Mouse (Mus musculus): ENCODE data around the gene Stx8. TPM values are rescaled to one million over a fixed set of nuclear protein-coding genes. Genes with fewer than 3 reads are reported as not detected.

Gene Stx8
- polyA plus RNA-seq, 2 experiments: 23.3 to 65.3 TPM

GRCm38 (mm10) chr11:68250106-68250505, 284.1 kb downstream of the Stx8 start:
- H3K9me3 ChIP-seq (ENCODE audit: control insufficient read depth, low read length): no peaks in the 10 kb centered on the region
- no peak overlapping the region for H3K27ac ChIP-seq (replicated peaks; ENCODE audit: low read depth, low read length)
- no peaks in the 10 kb centered on the region for H3K4me1 ChIP-seq (ENCODE audit: control insufficient read depth, insufficient read depth, low read length)
- no peak overlapping the region for H3K9ac ChIP-seq (ENCODE audit: low read depth, low read length, severe bottlenecking)
- H3K27me3 ChIP-seq (ENCODE audit: control insufficient read depth, insufficient read depth, low read length): no peaks in the 10 kb centered on the region
- no peak overlapping the region for H3K4me2 ChIP-seq (replicated peaks; ENCODE audit: low read depth, low read length, severe bottlenecking)
- no peak for DNase-seq (ENCODE audit: low spot score)
- WGBS: 61% methylated on average over 6 of the region's 6 CpGs
- H3K36me3 ChIP-seq (ENCODE audit: control insufficient read depth, insufficient read depth, low read length): no peaks in the 10 kb centered on the region
- no peak for TF ChIP-seq POLR2A (IDR thresholded peaks at IDR 0.05; ENCODE audit: borderline replicate concordance, extremely low read depth, insufficient read depth, insufficient read length)
- H3K4me3 ChIP-seq (replicated peaks; ENCODE audit: low read length): no peak overlapping the region
- no peak for ATAC-seq (ENCODE audit: low FRiP score, low read depth)

- H3K4me3 ChIP-seq (replicated peaks; ENCODE audit: low read length): no peak overlapping the region
- 57% methylated on average over 7 of the region's 7 CpGs for WGBS
Measured at GRCm38 (mm10) chr11:68253531-68253930, 287.5 kb downstream of the Stx8 start.

More at GRCm38 (mm10) chr11:68253531-68253930, 287.5 kb downstream of the Stx8 start:
- H3K27ac ChIP-seq (replicated peaks; ENCODE audit: low read depth, low read length): no peak overlapping the region
- H3K9me3 ChIP-seq (ENCODE audit: control insufficient read depth, low read length): no peaks in the 10 kb centered on the region
- no peak for TF ChIP-seq POLR2A (IDR thresholded peaks at IDR 0.05; ENCODE audit: borderline replicate concordance, extremely low read depth, insufficient read depth, insufficient read length)
- no peaks in the 10 kb centered on the region for H3K27me3 ChIP-seq (ENCODE audit: control insufficient read depth, insufficient read depth, low read length)
- no peaks in the 10 kb centered on the region for H3K36me3 ChIP-seq (ENCODE audit: control insufficient read depth, insufficient read depth, low read length)
- no peak for DNase-seq (ENCODE audit: low spot score)
- no peak overlapping the region for H3K9ac ChIP-seq (ENCODE audit: low read depth, low read length, severe bottlenecking)
- no peak for ATAC-seq (ENCODE audit: low FRiP score, low read depth)
- no peak overlapping the region for H3K4me2 ChIP-seq (replicated peaks; ENCODE audit: low read depth, low read length, severe bottlenecking)
- no peaks in the 10 kb centered on the region for H3K4me1 ChIP-seq (ENCODE audit: control insufficient read depth, insufficient read depth, low read length)

Small RNAs within 50 kb of the gene (microRNA-seq; reads per million reads assigned to microRNA genes)
- gene Mir6406: not detected

Other genes with a start within 250 kb of the Stx8 start
- 0.03 TPM in 1 of 2 replicates, not detected in the other for gene Glp2r, start 195.0 kb upstream of the Stx8 start, polyA plus RNA-seq (2012; rRNA removed)
- 0.14 TPM in 1 of 2 replicates, not detected in the other for gene Glp2r, start 195.0 kb upstream of the Stx8 start, polyA plus RNA-seq (2014; fragmentation: Nextera tagmentation; extraction: Ambion mirVana)
- not detected in 2 replicates for gene Gsg1l2, start 191.6 kb upstream of the Stx8 start, polyA plus RNA-seq (2012; rRNA removed)
- gene Gsg1l2, start 191.6 kb upstream of the Stx8 start, polyA plus RNA-seq (2014; fragmentation: Nextera tagmentation; extraction: Ambion mirVana): not detected in 2 replicates
- 11.4 and 14.7 TPM in 2 replicates for gene Dhrs7c, start 168.0 kb upstream of the Stx8 start, polyA plus RNA-seq (2012; rRNA removed)
- gene Dhrs7c, start 168.0 kb upstream of the Stx8 start, polyA plus RNA-seq (2014; fragmentation: Nextera tagmentation; extraction: Ambion mirVana): 4.4 and 12.1 TPM in 2 replicates
- gene Usp43, start 44.0 kb upstream of the Stx8 start, polyA plus RNA-seq (2012; rRNA removed): 1.9 and 2.0 TPM in 2 replicates
- gene Usp43, start 44.0 kb upstream of the Stx8 start, polyA plus RNA-seq (2014; fragmentation: Nextera tagmentation; extraction: Ambion mirVana): 1.7 and 1.8 TPM in 2 replicates
- gene Cfap52, start 542 bp upstream of the Stx8 start, polyA plus RNA-seq (2012; rRNA removed): 1.3 and 1.5 TPM in 2 replicates
- 0.97 and 1.0 TPM in 2 replicates for gene Cfap52, start 542 bp upstream of the Stx8 start, polyA plus RNA-seq (2014; fragmentation: Nextera tagmentation; extraction: Ambion mirVana)